Mouse (Mus musculus): ENCODE results near the gene Cuedc1.

GRCm38 (mm10) chr11:88068411-88069245 lies 29.2 kb upstream of the Cuedc1 start:
- no peak for TF ChIP-seq POLR2A (IDR thresholded peaks at IDR 0.05; ENCODE audit: borderline replicate concordance, insufficient read depth, low read length)
- TF ChIP-seq CTCF (IDR thresholded peaks at IDR 0.05; ENCODE audit: borderline replicate concordance, insufficient read depth, low read depth, low read length) = no peak
